Mouse (Mus musculus) heart, adult 2 months (tissue): ENCODE results near the gene Schip1. TPM values are rescaled to one million over a fixed set of nuclear protein-coding genes. Genes with fewer than 3 reads are reported as not detected.

Experiments used
- DNase-seq, 2 experiments: peaks; one replicate each; pipeline ENCODE4 v3.0.0; 2021
- H3K27ac ChIP-seq: fragments of 200-600 bp; 2 replicates; pipeline ENCODE4 v1.8.1; 2022
- H3K27me3 ChIP-seq: fragments of 200-500 bp; 2 replicates; pipeline ENCODE4 v1.6.1; 2012; ENCODE audit warnings: mild to moderate bottlenecking, low read length, inconsistent platforms, mixed read lengths; ENCODE audit not compliant: control insufficient read depth, insufficient read depth
- H3K36me3 ChIP-seq: fragments of 200-500 bp; 2 replicates; pipeline ENCODE4 v1.6.1; 2012; ENCODE audit warnings: low read length, inconsistent platforms; ENCODE audit not compliant: control insufficient read depth, insufficient read depth
- H3K4me1 ChIP-seq: fragments of 200-500 bp; 2 replicates; pipeline ENCODE4 v1.6.1; 2011; ENCODE audit warnings: low read length; ENCODE audit not compliant: control insufficient read depth, insufficient read depth
- H3K4me3 ChIP-seq: fragments of 200-600 bp; 2 replicates; pipeline ENCODE4 v1.8.1; 2022
- H3K79me2 ChIP-seq: fragments of 200-500 bp; replicated peaks from 2 replicates; pipeline ENCODE4 v1.6.1; 2012; ENCODE audit warnings: mild to moderate bottlenecking, inconsistent platforms, low read length, moderate library complexity, mixed read lengths; ENCODE audit not compliant: control insufficient read depth, insufficient read depth
- H3K9ac ChIP-seq: fragments of 200-500 bp; 2 replicates; pipeline ENCODE4 v1.6.1; 2012; ENCODE audit warnings: low read depth, mild to moderate bottlenecking, control low read depth, inconsistent platforms, low read length, mixed read lengths
- CTCF ChIP-seq: fragments of 200-600 bp; IDR thresholded peaks from 2 replicates; pipeline ENCODE4 v1.8.1; 2022; ENCODE audit warnings: antibody characterized with exemption, mild to moderate bottlenecking, moderate library complexity
- EP300 ChIP-seq: fragments of 200-500 bp; IDR thresholded peaks from 2 replicates; pipeline ENCODE4 v1.6.1; 2011; ENCODE audit warnings: low read depth, low read length, control low read depth; ENCODE audit not compliant: insufficient read depth
- POLR2A ChIP-seq: fragments of 200-500 bp; IDR thresholded peaks from 2 replicates; pipeline ENCODE4 v1.6.1; 2011; ENCODE audit warnings: mild to moderate bottlenecking, low read depth, low read length, control low read depth; ENCODE audit not compliant: insufficient read depth
- WGBS: fragments of 180-500 bp; shearing (Covaris S2); methylation state at CpG from one replicate; pipeline ENCODE4 v1.1.7; 2018; 5-methylcytosine and 5-hydroxymethylcytosine counted together
- intact Hi-C: fragments of 180-260 bp; cut with DNase I; formaldehyde crosslinking; loops from one replicate; pipeline ENCODE4 v1.15.1; 2025
- polyA plus RNA-seq: library from polyadenylated mRNA; depleted of rRNA; stranded (reverse); fragments of >200 nt; gene quantifications from 2 replicates; pipeline ENCODE4 v1.2.3, GENCODE M21; 2012
- total RNA-seq, 2 experiments: library from RNA; stranded (reverse); gene quantifications; 2 replicates each; pipeline ENCODE4 v1.2.3; 2021

Schip1 gene
- total and polyA plus RNA-seq, 3 experiments: 44.3 to 181 (median 163) TPM

GRCm38 (mm10) chr3:68296752-68297151 is 232.2 kb downstream of the Schip1 start:
- no peak for TF ChIP-seq CTCF
- TF ChIP-seq POLR2A: no peak
- TF ChIP-seq EP300: no peak
- peaks cover 1% of the 10 kb centered on the region; the same call in 1 of the 2 replicates for H3K27me3 ChIP-seq
- H3K4me1 ChIP-seq: no peaks in the 10 kb centered on the region
- intact Hi-C loops: no loop called here
- WGBS: 86% methylated on average over 7 of the region's 7 CpGs
- H3K36me3 ChIP-seq: no peaks in the 10 kb centered on the region
- no peak overlapping the region for H3K4me3 ChIP-seq
- H3K79me2 ChIP-seq: no peaks in the 10 kb centered on the region
- H3K9ac ChIP-seq: no peak overlapping the region
- no peak for DNase-seq
- H3K27ac ChIP-seq: no peak overlapping the region

GRCm38 (mm10) chr3:68305647-68306046 is 241.0 kb downstream of the Schip1 start:
- DNase-seq: no peak
- no peak overlapping the region for H3K4me3 ChIP-seq
- H3K9ac ChIP-seq: no peak overlapping the region
- intact Hi-C loops: no loop called here
- 3% methylated on average over 1 of the region's 1 CpGs for WGBS
- H3K36me3 ChIP-seq: no peaks in the 10 kb centered on the region
- TF ChIP-seq CTCF (no peak), EP300 (no peak), POLR2A (no peak)
- H3K4me1 ChIP-seq: no peaks in the 10 kb centered on the region
- no peak overlapping the region for H3K27ac ChIP-seq
- no peaks in the 10 kb centered on the region for H3K79me2 ChIP-seq
- no peaks in the 10 kb centered on the region for H3K27me3 ChIP-seq

GRCm38 (mm10) chr3:68306726-68307125 is 242.1 kb downstream of the Schip1 start:
- H3K27ac ChIP-seq: no peak overlapping the region
- intact Hi-C loops: no loop called here
- DNase-seq: no peak
- 69% methylated on average over 4 of the region's 4 CpGs for WGBS
- no peaks in the 10 kb centered on the region for H3K36me3 ChIP-seq
- TF ChIP-seq CTCF (no peak), POLR2A (no peak), EP300 (no peak)
- no peak overlapping the region for H3K4me3 ChIP-seq
- H3K27me3 ChIP-seq: no peaks in the 10 kb centered on the region
- H3K4me1 ChIP-seq: no peaks in the 10 kb centered on the region
- H3K9ac ChIP-seq: no peak overlapping the region
- no peaks in the 10 kb centered on the region for H3K79me2 ChIP-seq

- no peak overlapping the region for H3K9ac ChIP-seq
- no peaks in the 10 kb centered on the region for H3K27me3 ChIP-seq
- H3K36me3 ChIP-seq: no peaks in the 10 kb centered on the region
- TF ChIP-seq EP300 (no peak), CTCF (no peak), POLR2A (no peak)
- intact Hi-C loops: no loop called here
- no peak for DNase-seq
- no peaks in the 10 kb centered on the region for H3K79me2 ChIP-seq
- H3K4me3 ChIP-seq: no peak overlapping the region
- H3K4me1 ChIP-seq: no peaks in the 10 kb centered on the region
- 69% methylated on average over 6 of the region's 6 CpGs for WGBS
- no peak overlapping the region for H3K27ac ChIP-seq
Measured at GRCm38 (mm10) chr3:68325575-68325974, 261.0 kb downstream of the Schip1 start.

GRCm38 (mm10) chr3:68332515-68332914 is 267.9 kb downstream of the Schip1 start:
- Histone ChIP-seq H3K4me1 (no peaks in the 10 kb centered on the region), H3K27ac (no peak overlapping the region), H3K79me2 (no peaks in the 10 kb centered on the region), H3K4me3 (no peak overlapping the region), H3K27me3 (no peaks in the 10 kb centered on the region), H3K9ac (no peak overlapping the region), H3K36me3 (no peaks in the 10 kb centered on the region)
- DNase-seq: no peak
- TF ChIP-seq CTCF (no peak), POLR2A (no peak), EP300 (no peak)
- WGBS: 46% methylated on average over 2 of the region's 2 CpGs
- intact Hi-C loops: no loop called here

- no peaks in the 10 kb centered on the region for H3K36me3 ChIP-seq
- 84% methylated on average over 4 of the region's 4 CpGs for WGBS
Measured at GRCm38 (mm10) chr3:68335501-68335900, 270.9 kb downstream of the Schip1 start.

More at GRCm38 (mm10) chr3:68335501-68335900, 270.9 kb downstream of the Schip1 start:
- no peaks in the 10 kb centered on the region for H3K79me2 ChIP-seq
- H3K4me1 ChIP-seq: no peaks in the 10 kb centered on the region
- no peak overlapping the region for H3K4me3 ChIP-seq
- no peak for TF ChIP-seq POLR2A
- no peak overlapping the region for H3K27ac ChIP-seq
- DNase-seq: no peak
- no peaks in the 10 kb centered on the region for H3K27me3 ChIP-seq
- intact Hi-C loops: no loop called here
- H3K9ac ChIP-seq: no peak overlapping the region
